Mouse (Mus musculus): ENCODE results near the gene Tjp2.
"Not testable (repeated sequence)": the region's sequence is repeated elsewhere in the genome, so short reads cannot be mapped to it uniquely, and the experiment has no call there.

Gene Tjp2

DNA sequence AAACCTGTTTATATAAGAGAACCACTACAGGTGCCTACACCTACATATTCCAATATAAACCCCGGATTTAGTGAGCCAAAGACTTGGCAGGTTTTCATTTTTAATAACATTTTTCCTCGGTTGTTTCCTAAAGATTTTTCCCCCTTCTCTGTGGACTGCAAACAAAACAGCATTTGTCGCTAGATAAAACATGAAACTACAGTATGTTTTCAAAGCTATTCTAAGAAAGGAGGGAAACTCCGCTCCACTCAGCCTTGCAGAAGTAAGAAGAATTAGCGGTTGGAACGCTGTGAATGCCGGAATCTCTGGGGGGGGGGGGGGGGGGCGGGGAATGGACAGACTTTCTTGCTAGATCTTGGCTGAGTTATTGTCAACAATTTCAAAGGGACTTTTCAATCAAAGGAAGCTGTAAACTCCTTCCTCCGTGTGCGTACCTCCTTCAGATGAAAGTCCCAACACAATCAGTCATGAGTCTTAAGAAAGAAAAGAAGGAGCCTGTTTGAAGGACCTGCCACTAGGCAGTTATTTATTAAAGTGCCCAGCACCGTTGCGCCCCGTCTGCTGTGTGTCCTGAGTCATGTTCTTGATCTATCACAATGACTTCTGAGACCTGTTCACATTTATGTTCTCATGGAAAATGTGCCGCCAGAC lies 3.9 kb downstream of the Tjp2 start:
- DNase-seq: no peak

DNA sequence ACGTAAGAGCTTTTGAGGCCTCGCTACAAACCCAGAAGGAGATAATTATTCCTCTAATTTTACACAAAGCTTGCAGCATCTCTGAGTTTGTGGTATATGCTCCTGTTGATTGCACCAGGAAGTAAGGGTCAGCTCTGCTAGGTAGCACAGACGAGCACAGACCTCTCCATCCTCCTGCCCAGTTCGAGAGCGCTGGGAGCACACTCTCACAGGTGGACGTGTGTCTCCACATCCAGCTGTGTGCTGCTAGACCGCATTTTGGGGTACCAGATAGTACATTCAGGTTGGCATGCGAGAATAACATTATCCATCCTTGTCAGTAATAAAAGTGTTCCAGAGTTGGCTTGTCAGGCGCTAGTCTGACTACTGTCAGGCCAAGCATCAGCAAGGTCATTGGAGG lies 5.8 kb downstream of the Tjp2 start:
- DNase-seq: no peak

DNA sequence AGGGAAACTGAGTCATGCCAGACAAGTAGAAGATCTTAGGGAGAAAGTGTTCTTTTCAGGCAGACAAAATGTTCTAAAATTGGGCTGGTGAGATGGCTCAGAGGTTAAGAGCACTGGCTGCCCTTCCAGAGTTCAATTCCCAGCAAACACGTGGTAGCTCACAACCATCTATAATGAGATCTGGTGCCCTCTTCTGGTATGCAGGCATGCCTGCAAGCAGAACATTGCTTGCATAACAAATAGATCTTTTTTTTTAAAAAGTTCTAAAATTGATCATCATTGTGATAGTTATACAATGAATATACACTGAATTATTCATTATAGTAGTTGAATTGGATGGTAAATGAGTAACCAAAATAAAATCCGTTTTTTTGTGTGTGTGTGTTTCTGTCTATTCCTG lies 6.5 kb downstream of the Tjp2 start:
- no peak for DNase-seq

DNA sequence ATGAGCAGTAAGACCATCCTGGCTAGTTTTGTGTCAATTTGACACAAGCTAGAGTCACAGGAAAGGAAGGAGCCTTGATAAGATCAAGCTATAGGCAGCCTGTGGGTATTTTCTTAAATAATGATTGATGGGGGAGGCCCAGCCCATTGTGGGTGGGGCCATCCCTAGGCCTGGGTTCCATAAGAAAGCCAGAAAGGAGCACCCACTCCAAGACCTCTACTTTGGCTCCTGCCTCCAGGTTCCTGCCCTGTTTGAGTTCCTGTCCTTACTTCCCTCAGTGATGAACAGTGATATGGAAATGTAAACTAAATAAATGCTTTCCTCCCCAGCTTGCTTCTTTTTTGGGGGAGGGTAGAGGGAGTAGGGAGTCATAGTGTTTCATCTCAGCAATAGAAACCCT lies 7.0 kb downstream of the Tjp2 start:
- no peak for DNase-seq

DNA sequence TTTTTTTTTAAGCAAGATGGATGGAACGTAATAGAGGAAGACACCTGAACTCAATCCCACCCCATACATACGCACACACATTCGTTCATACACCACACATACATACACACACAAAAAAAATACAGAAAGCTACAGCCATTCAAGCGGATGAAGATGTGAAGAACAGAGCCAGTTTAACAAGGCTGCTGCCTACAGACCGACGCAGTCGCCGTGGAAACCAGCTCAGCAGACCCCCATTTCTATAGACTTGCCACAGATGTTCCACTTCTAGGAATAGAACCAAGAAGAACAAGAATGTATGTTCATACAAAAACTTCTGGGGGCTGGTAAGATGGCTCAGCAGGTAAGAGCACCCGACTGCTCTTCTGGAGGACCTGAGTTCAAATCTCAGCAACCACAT lies 8.1 kb downstream of the Tjp2 start:
- no peak for DNase-seq

DNA sequence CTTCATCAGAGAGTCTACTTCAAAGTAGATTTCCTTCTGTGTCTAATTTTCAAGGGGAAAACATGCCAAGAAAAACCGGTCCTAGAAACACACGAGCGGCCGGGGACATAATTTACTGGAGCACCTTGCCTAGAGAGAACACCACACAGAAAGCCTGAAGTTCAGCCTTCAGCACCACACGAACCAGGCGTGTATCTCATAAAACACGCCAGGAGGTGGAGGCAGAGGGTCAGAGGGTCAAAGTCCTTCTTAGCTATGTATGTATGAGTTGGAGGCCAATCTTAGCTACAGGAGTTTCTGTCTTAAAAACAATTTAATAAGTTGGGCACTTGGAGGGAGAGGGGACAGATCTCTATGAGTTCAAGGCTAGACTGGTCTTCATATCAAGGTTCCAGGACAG lies 9.9 kb downstream of the Tjp2 start:
- no peak for DNase-seq

DNA sequence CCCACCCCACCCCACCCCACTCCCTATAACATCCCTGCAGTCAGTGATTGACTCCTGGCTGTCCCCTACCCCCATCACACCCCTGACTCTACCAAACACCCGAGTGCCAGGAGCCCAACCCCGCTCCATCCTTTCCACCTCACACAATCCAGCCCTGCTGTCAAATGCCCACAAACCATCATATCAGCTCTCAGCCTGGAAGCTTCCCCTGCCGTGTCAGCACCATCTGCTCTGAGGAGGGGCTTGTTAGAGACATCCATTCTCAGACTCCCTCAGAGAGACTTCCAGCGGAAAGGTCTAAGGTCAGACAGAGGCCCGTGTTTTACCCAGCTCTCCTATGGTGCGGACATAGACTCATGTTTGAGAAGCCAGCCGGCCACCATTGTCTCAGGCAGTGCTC lies 11.5 kb downstream of the Tjp2 start:
- DNase-seq: no peak

DNA sequence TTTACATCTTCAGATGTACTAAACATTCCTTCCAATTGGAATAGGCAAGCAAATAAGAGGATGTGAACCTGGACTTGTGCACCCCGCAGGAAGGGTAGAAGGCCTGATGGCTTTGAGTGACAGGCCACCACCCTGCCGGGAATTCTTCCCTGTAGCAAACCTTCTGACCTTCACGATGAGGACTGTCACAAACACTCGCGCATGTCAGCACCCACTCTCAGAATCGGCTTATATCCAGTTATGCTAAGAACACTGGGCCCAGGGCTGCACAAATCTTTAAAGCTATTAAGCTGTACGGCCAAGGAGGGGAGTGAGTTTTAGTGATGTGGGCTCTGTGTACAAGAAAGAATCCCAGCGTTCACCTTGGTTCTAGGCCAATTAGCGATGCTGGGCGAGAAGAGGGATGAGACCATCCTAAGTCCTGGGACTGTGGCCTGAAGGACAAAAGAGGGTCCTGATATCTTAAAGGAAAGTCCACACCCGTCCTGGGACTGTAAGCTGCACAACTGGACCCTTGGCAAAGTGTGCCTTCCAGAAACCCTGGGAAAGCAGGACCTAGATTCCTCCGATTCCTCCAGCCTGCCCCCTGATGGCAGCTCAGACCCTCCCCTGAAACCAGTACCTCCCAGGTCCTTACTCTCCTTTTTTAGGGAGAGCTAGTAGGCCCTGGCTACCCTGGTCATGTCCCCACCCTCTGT lies 12.1 kb downstream of the Tjp2 start:
- no peak for DNase-seq

DNA sequence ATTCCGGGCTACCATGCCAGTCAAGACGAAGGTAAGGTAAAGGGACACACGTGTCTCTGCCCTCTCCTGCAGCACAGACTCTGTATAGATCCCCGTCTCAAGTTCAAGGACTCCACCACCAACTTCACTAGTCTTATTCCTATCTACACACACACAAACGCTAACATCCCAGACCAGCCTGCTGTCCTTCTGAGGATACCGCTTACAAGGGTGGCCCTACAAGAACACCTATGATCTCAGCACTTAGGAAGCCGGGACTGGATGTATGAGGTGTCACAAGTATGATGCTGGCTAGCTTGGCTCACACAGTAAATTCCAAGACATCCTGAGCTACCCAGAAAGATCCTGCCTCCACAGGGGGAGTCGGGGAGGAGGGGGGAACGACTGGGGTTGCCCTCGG lies 13.7 kb downstream of the Tjp2 start:
- no peak for DNase-seq

DNA sequence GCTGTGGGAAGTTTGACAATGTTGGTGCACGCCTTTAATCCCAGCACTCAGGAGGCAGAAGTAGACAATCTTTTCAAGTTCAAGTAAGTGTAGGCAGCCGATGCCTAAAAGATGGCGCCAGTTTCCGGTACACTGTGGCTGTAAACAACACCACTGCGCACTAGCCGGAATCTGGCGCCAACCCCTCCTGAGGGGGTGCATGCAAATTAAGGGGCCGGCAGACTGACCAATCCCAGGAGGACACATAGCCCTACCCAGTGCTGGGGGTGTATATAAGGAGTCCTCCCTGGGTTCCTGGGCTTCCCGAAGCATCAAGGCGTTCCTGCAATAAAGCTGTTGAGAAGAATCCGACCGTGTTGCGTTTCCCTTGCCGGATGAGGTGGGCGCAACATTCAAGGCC lies 15.3 kb downstream of the Tjp2 start:
- DNase-seq: no peak

DNA sequence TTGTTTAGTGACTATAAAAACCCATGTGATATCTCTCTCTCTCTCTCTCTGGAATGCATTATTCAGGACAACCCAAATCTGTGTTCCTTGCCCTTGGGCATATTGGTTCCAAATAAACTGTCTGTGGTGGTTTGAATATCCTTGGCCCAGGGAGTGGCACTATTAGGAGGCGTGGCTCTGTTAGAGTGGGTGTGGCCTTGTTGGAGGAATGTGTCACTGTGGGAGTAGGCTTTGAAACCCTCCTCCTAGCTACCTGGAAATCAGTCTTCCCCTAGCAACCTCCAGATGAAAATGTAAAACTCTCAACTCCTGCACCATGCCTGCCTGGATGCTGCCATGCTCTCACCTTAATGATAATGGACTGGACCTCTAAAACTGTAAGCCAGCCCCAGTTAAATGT lies 16.9 kb downstream of the Tjp2 start:
- no peak for DNase-seq

DNA sequence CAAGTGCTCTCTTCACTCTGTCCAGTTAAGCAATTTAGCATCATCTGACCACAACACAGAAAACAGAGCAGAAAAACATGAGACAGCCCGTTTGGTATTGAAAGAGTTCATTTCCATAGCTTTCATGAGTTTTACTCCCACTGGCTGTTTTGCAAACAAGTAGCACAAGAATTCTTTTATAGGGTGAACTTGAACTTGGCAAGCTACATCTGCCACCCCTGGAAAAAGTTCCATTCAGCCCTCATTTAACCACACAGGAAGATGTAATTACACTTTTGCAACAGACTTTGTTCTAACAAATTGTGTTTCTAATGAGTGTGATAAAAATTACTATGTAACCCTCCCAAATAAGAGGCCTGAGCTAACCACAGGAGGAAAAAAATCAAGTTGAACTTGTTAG lies 19.8 kb downstream of the Tjp2 start:
- DNase-seq: no peak

DNA sequence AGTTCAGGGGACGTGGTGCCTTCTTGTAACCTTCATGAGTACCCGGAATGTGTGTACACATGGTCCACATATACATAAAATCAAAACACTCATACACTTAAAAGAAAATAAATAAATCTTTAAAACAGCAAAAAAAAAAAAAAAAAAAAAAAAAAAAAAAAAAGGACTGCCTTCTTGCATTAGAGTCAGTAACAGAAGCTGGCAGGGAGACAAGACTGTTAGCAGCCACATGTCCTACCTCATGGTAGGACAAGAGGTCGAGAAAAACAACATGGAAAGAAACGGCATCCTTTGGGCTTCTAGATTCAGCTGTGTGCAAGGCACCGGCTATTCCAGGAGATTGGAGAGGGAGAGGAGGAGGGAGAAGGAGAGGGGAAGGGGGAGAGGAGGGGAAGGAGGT lies 23.0 kb downstream of the Tjp2 start:
- DNase-seq: no peak

DNA sequence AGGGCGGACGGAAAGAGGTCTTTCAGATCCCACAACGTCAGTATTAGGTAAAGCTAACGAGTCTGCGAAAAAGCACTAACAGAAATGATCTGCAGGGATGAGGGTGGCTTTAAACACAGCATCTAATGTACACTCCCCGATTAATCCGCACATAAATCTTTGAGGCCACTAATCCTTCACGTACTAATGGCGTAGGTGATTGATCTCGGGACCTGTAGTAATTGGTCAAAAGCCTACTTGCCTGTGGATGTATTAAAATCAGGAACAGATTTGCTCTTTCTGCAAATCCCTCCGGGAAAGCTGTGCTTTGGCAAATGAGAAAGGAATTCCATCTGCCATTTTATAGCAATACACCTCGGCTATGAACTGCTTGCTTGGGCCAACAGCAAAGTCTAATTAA lies 24.3 kb downstream of the Tjp2 start:
- no peak for DNase-seq

DNA sequence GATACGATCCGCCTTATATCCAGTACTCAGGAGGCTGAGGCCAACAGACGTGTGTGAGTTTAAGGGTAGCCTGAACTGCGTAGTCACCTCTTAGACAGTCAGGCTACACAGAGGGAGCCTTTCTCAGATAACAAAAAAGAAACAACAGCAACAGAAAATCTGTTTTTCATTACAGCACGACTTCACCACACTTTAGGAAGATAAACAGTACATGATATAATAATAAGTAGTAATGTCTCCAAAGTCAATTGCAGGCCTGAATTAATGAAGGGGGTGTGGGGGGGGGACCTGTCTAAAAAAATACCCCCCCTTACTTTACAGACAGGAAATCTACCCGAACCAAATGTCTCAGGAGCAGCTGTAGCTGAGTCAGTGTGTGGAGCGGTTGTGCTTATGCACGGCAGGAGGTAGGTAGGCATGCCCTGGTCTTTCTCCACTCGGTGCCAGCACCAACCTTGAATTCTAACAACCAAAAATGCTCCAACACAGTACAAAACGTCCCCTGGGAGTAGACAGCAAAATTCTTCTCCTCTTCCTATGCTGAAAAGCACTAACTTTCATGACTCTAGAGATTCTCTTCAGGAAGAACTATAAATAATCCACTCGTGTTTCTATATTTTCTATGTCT lies 26.0 kb downstream of the Tjp2 start:
- DNase-seq: no peak

DNA sequence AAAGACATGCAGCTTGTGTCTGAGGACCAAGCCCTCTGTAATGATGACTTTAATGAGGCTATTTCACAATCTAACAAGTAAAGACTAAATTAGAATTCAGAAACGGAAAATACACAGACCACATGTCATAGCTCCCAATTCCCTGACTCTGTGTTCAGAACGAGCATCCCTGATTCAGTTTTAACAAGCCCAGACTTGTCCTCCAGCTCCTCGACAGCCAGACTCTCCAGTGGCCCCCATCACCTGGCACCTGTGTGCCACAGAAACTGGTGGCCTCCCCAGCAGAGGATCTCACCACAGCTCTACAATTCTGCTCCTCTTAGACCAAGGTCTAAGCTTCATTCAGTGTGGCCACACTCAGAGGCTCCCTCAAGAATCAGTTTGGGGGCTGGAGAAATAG lies 27.5 kb downstream of the Tjp2 start:
- no peak for DNase-seq

DNA sequence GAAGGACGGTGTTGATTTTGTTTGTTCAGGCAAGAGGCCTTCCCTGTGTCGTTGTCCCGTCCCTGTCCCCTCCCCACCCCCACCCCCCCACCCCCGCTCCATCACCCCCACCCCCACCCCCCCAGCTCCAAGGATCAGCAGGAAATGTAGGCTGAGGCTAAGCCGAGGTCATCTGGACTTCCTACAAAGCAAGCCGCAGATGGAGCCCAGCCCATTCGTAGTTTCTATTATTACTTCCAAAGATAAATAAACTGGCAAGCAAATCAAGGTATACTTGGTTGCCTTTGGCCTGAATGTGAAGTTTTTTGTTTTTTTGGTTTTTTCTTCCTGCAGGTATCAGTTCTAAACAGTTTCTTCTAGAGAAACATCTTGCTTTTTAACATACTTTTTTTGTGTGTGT lies 29.6 kb downstream of the Tjp2 start:
- no peak for DNase-seq

DNA sequence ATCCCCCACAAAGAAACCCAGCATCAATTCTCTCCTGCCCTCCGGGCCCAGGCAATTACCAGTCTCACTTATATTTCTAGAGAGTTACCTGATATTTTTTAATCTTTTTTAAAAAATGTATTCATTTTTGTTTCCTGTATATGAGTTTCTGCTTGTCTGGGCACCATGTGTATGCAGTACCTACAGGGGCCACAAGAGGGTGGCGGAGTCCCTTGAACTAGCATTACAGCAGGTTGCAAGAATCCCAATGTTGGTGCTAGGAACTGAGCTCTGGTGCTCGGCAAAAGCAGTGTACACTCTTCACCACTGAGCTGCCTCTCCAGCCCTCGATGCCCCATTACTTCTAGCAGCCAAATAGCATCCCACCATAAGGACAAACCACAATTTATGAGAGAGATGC lies 30.6 kb downstream of the Tjp2 start:
- no peak for DNase-seq

DNA sequence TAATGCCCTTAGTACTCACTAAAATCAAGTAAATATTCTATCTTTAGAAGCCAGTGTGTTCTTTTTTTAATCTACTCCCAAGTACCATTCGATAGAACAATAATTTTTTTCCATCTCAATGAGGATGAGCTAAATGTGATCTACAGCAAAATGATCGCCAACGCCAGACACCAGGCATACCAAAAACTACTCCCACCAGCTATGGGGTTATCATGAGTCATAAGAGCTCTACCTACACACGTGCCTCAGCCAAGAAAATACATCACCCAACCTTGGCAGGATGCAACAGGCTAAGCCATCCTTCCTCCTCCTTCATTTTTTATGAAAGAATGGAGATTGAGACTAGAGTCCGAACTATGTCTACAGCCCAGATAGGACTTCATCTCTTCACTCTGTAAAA lies 31.9 kb downstream of the Tjp2 start:
- no peak for DNase-seq

DNA sequence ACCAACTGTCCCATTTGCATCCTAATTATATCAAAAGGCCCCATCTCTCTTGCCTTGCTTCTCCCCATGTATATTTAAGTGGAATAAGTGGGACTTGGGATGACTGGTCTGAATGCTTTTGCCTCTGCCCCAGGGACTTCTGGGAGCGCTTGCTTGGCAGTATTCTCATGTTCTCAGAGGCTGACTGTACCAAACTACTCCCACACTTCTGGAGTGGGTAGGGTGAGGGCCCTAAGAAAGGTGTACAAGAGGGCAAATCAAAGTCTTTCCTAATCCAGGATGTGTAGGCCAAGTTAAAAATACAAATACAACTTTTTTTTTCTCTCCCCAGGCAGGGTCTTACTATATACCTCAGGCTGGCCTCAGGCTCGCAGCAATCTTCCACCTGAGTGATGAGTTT lies 37.0 kb downstream of the Tjp2 start:
- DNase-seq: no peak

DNA sequence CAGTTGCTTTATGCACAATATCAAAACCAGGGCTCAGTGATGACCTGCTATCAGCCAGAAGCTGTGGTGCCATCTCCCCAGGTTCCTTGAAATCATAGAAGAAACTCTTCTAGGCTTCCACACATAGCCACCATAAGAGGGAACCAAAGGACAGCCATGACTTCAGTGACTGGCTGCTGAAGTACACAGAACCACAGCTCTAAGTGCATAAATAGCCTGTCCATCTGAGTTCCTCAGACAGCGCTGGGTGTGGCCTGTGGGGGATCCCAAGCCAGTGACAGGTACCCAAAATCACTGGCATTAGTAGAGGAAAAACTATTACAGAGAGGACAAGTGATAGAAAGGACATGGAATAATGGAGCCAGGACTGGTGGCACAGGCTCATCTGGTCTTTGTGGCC lies 37.5 kb downstream of the Tjp2 start:
- DNase-seq: not testable (repeated sequence)

DNA sequence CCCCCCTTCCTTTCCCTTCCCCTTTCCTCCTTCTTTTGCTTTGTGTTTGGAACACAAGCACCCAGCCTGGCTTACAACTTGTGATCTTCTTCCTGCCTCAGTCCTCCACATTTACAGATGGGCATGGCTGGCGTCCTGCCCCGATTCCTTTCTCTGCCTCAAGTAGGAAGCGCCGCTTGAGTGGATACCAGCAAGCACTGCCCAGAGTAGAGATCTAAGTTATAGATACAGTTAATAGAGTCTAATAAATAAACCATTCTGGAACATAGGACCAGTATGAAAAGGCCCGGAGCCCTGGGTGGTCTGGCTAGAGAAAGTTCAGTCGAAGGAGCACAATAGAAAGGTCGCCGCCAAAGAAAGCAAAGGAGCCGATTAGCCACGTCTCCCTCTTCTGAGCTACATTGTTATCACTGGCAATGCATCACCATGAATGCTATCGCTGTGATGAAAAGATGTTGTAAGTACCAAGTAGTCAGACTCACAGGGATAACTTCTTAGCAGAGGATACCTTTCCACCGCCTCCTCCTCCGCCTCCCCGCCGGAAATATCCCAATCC lies 41.1 kb downstream of the Tjp2 start:
- DNase-seq: no peak

DNA sequence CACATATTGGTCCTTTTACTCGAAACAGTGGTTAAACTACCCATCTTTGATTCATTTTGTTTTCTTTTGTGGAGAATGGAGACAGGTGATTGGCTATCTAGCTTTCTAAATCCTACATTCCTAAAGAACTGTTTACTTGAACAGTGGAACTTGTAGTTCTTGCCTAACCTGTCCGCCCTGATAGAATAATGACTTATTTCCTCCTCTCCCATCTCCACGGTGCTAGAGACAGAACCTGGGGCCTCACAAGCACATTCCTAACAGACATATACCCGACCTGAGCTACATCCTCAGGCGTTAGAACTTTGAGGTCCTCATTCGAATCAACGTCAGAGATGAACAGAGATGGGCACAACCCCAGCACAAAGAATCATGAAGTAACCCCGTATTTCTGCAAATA lies 44.4 kb downstream of the Tjp2 start:
- no peak for DNase-seq

DNA sequence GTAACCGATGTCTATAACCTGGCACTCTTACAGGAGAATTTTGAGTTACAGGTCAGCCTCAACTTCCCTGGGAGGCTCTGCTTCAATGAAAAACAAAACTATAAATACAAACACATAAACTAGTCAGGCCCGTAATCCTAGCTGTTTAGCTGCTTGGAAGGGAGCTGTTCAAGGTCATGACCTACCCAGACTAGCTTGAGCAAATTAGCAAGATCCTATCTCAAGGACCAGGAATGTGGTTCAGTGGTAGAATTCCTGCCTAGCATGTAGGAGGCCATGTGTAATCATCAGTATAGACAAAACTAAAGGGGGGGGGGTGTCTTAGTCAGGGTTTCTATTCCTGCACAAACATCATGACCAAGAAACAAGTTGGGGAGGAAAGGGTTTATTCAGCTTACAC lies 46.7 kb downstream of the Tjp2 start:
- DNase-seq: no peak

DNA sequence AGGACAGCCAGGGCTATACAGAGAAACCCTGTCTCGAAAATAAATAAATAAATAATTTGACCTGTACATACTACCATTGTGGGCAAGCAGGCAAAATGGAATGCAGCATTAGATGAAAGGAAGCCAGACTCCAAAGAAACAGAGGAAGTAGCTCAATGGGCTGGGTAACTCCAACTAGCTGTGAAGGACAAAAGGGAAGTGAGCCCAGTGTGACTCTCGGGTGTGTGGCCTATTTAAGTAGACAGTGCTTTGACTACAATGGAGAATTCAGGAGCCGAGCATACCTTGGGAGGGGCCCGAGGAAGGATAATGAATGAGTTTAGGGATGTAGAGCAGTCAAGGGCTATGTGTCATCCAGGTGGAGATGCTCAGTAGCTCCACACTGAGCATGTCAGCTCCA lies 48.1 kb downstream of the Tjp2 start:
- DNase-seq: no peak

All from layer of hippocampus, adult 9-11 months (tissue).